Mouse (Mus musculus): Measurements from ENCODE around the gene Cachd1. TPM values are rescaled to one million over a fixed set of nuclear protein-coding genes. Genes with fewer than 3 reads are reported as not detected.

The Cachd1 gene
- total and polyA plus RNA-seq, 2 experiments from 2014 or later = 15.3 to 30.3 TPM

GRCm38 (mm10) chr4:100973641-100974454 lies 197.4 kb downstream of the Cachd1 start:
- Histone ChIP-seq H3K9me3 (ENCODE audit: low read length) (no peaks in the 10 kb centered on the region), H3K4me2 (ENCODE audit: low read depth, low read length) (no peak overlapping the region), H3K4me3 (ENCODE audit: low read length) (no peak overlapping the region), H3K27ac (peak overlapping the region; percentile 64; the same call in 1 of the 2 replicates), H3K27me3 (ENCODE audit: insufficient read depth, low read length) (no peaks in the 10 kb centered on the region), H3K4me1 (ENCODE audit: insufficient read depth, low read length) (no peaks in the 10 kb centered on the region; the same call in 1 of the 2 replicates), H3K9ac (replicated peaks; ENCODE audit: low read length) (no peak overlapping the region), H3K36me3 (ENCODE audit: insufficient read depth, low read length) (0 out of 2 replicates have a peak, but pooled peaks cover 8% of the 10 kb centered on the region)
- DNase-seq (ENCODE audit: low spot score) (peak; percentile 75), ATAC-seq (peak; percentile 95)
- no peak for TF ChIP-seq CTCF (IDR thresholded peaks at IDR 0.05; ENCODE audit: low read depth)
- 17% methylated on average over 16 of the region's 16 CpGs for WGBS

- Histone ChIP-seq H3K9ac (replicated peaks; ENCODE audit: low read length) (no peak overlapping the region), H3K9me3 (ENCODE audit: low read length) (no peaks in the 10 kb centered on the region), H3K27me3 (ENCODE audit: insufficient read depth, low read length) (no peaks in the 10 kb centered on the region), H3K4me3 (ENCODE audit: low read length) (no peak overlapping the region), H3K27ac (peak overlapping the region; percentile 64; the same call in 1 of the 2 replicates), H3K4me1 (ENCODE audit: insufficient read depth, low read length) (no peaks in the 10 kb centered on the region; the same call in 1 of the 2 replicates), H3K36me3 (ENCODE audit: insufficient read depth, low read length) (0 out of 2 replicates have a peak, but pooled peaks cover 2% of the 10 kb centered on the region), H3K4me2 (ENCODE audit: low read depth, low read length) (no peak overlapping the region)
- TF ChIP-seq CTCF (IDR thresholded peaks at IDR 0.05; ENCODE audit: low read depth) = peak; percentile 40; the same call in 1 of the 2 replicates
- ATAC-seq (peak; percentile 76), DNase-seq (ENCODE audit: low spot score) (peak; percentile 69)
- 22% methylated on average over 14 of the region's 14 CpGs for WGBS
Measured at GRCm38 (mm10) chr4:100974455-100975035, 198.1 kb downstream of the Cachd1 start.

GRCm38 (mm10) chr4:100977522-100977921 lies 201.0 kb downstream of the Cachd1 start:
- no peak for ATAC-seq
- Histone ChIP-seq H3K4me3 (ENCODE audit: low read length) (no peak overlapping the region), H3K27ac (no peak overlapping the region), H3K4me1 (ENCODE audit: insufficient read depth, low read length) (no peaks in the 10 kb centered on the region; the same call in 1 of the 2 replicates), H3K9ac (replicated peaks; ENCODE audit: low read length) (no peak overlapping the region), H3K9me3 (ENCODE audit: low read length) (no peaks in the 10 kb centered on the region), H3K36me3 (ENCODE audit: insufficient read depth, low read length) (0 out of 2 replicates have a peak, but pooled peaks cover 4% of the 10 kb centered on the region), H3K4me2 (ENCODE audit: low read depth, low read length) (no peak overlapping the region), H3K27me3 (ENCODE audit: insufficient read depth, low read length) (no peaks in the 10 kb centered on the region)
- no peak for DNase-seq (ENCODE audit: low spot score)
- TF ChIP-seq CTCF (IDR thresholded peaks at IDR 0.05; ENCODE audit: low read depth) = peak; percentile 44; the same call in 1 of the 2 replicates
- WGBS = 84% methylated on average over 7 of the region's 7 CpGs

GRCm38 (mm10) chr4:100987187-100987586 lies 210.7 kb downstream of the Cachd1 start:
- no peak overlapping the region for H3K4me2 ChIP-seq (ENCODE audit: low read depth, low read length)
- H3K36me3 ChIP-seq (ENCODE audit: insufficient read depth, low read length) = peaks cover 7% of the 10 kb centered on the region; the same call in 1 of the 2 replicates
- DNase-seq (ENCODE audit: low spot score) = no peak
- WGBS = 80% methylated on average over 1 of the region's 1 CpGs
- H3K9ac ChIP-seq (replicated peaks; ENCODE audit: low read length) = no peak overlapping the region
- H3K27me3 ChIP-seq (ENCODE audit: insufficient read depth, low read length) = no peaks in the 10 kb centered on the region
- no peaks in the 10 kb centered on the region for H3K4me1 ChIP-seq (ENCODE audit: insufficient read depth, low read length)
- no peaks in the 10 kb centered on the region for H3K9me3 ChIP-seq (ENCODE audit: low read length)
- no peak overlapping the region for H3K27ac ChIP-seq
- TF ChIP-seq CTCF (IDR thresholded peaks at IDR 0.05; ENCODE audit: low read depth) = peak; percentile 23; the same call in 1 of the 2 replicates
- no peak overlapping the region for H3K4me3 ChIP-seq (ENCODE audit: low read length)
- no peak for ATAC-seq

- peaks cover 7% of the 10 kb centered on the region; the same call in 1 of the 2 replicates for H3K36me3 ChIP-seq (ENCODE audit: insufficient read depth, low read length)
- no peaks in the 10 kb centered on the region for H3K4me1 ChIP-seq (ENCODE audit: insufficient read depth, low read length)
- peak; percentile 76 for TF ChIP-seq CTCF (IDR thresholded peaks at IDR 0.05; ENCODE audit: low read depth)
- WGBS = 70% methylated on average over 8 of the region's 8 CpGs
- no peaks in the 10 kb centered on the region for H3K9me3 ChIP-seq (ENCODE audit: low read length)
- H3K9ac ChIP-seq (replicated peaks; ENCODE audit: low read length) = no peak overlapping the region
- H3K4me3 ChIP-seq (ENCODE audit: low read length) = no peak overlapping the region
- peak; percentile 78 for DNase-seq (ENCODE audit: low spot score)
- H3K27ac ChIP-seq = no peak overlapping the region
- no peaks in the 10 kb centered on the region for H3K27me3 ChIP-seq (ENCODE audit: insufficient read depth, low read length)
- ATAC-seq = no peak
- H3K4me2 ChIP-seq (ENCODE audit: low read depth, low read length) = no peak overlapping the region
Measured at GRCm38 (mm10) chr4:100988231-100988799, 211.8 kb downstream of the Cachd1 start.

- ATAC-seq = peak; percentile 75
- WGBS = 20% methylated on average over 4 of the region's 4 CpGs
Measured at GRCm38 (mm10) chr4:100990996-100991395, 214.5 kb downstream of the Cachd1 start.

More at GRCm38 (mm10) chr4:100990996-100991395, 214.5 kb downstream of the Cachd1 start:
- peak overlapping the region; percentile 41; the same call in 1 of the 2 replicates for H3K27ac ChIP-seq
- H3K4me3 ChIP-seq (ENCODE audit: low read length) = no peak overlapping the region
- peak; percentile 82 for DNase-seq (ENCODE audit: low spot score)
- H3K4me1 ChIP-seq (ENCODE audit: insufficient read depth, low read length) = no peaks in the 10 kb centered on the region
- no peaks in the 10 kb centered on the region for H3K9me3 ChIP-seq (ENCODE audit: low read length)
- peaks cover 7% of the 10 kb centered on the region; the same call in 1 of the 2 replicates for H3K36me3 ChIP-seq (ENCODE audit: insufficient read depth, low read length)
- no peak overlapping the region for H3K4me2 ChIP-seq (ENCODE audit: low read depth, low read length)
- H3K9ac ChIP-seq (replicated peaks; ENCODE audit: low read length) = no peak overlapping the region
- no peaks in the 10 kb centered on the region for H3K27me3 ChIP-seq (ENCODE audit: insufficient read depth, low read length)
- no peak for TF ChIP-seq CTCF (IDR thresholded peaks at IDR 0.05; ENCODE audit: low read depth)

Measured in hindbrain, postnatal 0 days (tissue).